Mouse (Mus musculus) layer of hippocampus, postnatal 25 days (tissue): ENCODE data around the gene Hoxb8. TPM values are rescaled to one million over a fixed set of nuclear protein-coding genes. Genes with fewer than 3 reads are reported as not detected.

Experiments used
- DNase-seq, 2 experiments: peaks; one replicate each; pipeline ENCODE4 v3.0.0; 2022; ENCODE audit warnings: mixed read lengths in 2 of 2, low spot score in 1 of 2; ENCODE audit errors: extremely low spot score in 1 of 2
- total RNA-seq, 2 experiments: library from RNA; stranded (reverse); gene quantifications; 2 replicates each; pipeline ENCODE4 v1.2.3; 2021

The Hoxb8 gene
- total RNA-seq, 2 experiments from 2014 or later: not detected

- DNase-seq: no peak
Observed at GRCm38 (mm10) chr11:96297968-96298635, 16.4 kb downstream of the Hoxb8 start.

DNA sequence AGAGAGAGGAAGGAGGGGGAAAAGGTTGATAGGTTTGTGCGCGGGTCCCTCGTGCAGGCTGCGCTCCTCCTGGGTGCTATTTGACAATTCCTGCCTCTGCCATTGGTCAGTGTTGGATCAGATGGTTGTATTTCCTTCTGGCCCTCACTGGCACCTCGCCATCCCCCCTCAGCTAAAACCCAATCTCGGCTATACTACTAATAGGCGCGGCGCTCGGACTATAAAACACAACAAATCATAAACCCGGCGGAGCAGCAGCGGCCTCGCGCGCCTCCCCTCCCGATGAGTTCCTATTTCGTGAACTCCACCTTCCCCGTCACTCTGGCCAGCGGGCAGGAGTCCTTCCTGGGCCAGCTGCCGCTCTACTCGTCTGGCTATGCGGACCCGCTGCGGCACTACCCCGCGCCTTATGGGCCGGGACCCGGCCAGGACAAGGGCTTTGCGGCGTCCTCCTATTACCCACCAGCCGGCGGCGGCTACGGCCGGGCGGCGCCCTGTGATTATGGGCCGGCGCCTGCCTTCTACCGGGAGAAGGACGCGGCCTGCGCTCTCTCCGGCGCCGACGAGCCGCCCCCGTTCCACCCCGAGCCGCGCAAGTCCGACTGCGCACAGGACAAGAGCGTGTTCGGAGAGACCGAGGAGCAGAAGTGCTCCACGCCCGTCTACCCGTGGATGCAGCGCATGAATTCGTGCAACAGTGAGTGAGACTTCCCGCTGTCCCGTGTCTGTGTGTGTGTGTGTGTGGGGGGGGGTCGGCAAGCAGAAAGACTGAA is 17.4 kb downstream of the Hoxb8 start:
- no peak for DNase-seq

DNA sequence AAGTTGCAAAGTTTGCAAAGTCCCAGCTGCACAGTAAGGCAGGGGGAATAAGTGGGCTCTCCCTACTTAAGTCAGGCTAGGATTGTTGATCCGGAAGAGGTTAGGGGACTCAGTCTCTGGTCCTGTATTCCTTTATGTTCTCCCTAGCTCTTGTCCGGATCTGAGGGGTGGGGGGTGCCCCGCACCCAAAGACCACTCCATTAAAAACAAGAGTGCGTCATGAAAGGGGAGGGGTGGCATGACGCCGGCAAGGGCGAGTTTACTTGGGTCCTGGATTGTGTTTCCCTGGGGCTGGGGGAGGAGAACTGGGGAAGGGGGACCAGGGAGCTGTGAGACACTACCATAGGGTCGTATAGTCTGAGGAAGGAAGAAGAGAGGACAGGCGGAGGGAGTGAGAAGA is 18.1 kb downstream of the Hoxb8 start:
- no peak for DNase-seq

DNA sequence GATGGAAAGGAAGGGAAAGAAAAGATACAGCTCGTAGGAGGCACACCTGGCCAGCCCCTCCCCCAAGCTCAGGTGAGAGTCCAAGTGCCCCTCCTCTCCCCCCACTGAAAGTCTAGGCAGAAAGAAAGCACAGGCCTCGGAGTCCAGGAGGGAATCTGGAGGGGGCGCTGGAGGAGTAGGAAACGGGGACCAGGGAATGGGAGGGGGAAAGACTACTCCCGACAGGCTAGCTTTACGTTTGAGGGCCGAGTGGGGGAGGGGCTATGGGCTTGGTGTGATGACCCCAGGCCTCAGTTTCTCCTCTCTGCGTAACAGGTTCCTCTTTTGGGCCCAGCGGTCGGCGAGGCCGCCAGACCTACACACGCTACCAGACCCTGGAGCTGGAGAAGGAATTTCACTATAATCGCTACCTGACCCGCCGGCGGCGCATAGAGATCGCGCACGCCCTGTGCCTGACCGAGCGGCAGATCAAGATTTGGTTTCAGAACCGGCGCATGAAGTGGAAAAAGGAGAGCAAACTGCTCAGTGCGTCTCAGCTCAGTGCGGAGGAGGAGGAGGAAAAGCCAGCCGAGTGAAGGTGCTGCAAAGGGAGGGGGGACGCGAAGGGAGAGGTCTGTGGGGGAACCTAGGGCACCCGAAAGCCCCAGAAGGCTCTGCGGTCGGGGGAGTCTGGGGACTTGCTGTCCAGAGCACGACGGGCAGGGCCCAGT is 18.8 kb downstream of the Hoxb8 start:
- DNase-seq: no peak

GRCm38 (mm10) chr11:96301064-96301431 is 19.3 kb downstream of the Hoxb8 start:
- no peak for DNase-seq

DNA sequence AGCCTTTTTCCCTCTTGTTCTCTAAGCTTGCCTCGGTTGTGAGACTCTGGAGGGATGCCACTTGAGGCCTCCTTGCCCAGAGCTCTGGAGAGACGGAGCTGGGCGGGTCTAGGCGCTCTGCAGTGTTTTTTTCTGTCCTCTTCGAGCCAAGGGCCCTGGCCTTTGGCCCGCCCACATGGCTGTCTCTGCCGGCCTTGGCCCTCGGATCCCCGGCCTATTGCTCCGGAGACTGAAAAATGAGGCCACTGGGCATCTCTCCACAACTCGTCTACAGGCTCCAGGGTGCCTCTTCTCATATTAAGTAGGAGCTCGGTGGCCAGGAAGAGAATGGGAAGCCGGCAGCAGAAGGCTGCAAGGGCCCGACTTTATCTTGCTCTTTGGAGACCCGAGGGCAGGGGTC is 20.1 kb downstream of the Hoxb8 start:
- no peak for DNase-seq

GRCm38 (mm10) chr11:96302381-96303150 is 20.9 kb downstream of the Hoxb8 start:
- no peak for DNase-seq

DNA sequence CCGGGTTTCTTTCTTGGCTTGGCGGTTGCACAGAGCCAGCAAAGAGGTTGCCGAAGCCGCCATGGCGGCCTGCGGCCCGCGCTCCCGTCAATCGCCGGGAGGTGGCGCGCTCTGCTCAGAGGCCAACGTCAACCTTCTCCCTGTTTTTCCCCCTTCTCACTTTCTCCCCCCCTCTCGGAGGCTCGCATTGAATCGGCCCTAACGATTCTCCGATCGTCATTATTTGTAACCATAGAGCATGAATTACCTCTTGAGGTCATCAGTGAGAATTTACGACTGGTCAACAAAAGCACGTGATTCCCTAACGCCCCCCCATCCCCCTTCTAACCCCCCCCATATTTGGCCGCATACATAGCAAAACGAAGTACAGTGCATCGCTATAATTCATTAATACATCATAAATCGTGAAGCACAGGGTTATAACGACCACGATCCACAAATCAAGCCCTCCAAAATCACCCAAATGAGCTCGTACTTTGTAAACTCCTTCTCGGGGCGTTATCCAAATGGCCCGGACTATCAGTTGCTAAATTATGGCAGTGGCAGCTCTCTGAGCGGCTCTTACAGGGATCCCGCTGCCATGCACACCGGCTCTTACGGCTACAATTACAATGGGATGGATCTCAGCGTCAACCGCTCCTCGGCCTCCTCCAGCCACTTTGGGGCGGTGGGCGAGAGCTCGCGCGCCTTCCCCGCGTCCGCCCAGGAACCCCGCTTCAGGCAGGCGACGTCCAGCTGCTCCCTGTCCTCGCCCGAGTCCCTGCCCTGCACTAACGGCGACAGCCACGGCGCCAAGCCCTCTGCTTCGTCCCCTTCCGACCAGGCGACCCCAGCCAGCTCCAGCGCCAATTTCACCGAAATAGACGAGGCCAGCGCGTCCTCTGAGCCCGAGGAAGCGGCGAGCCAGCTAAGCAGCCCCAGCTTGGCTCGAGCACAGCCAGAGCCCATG is 21.7 kb downstream of the Hoxb8 start, which contains the start of gene Hoxb5:
Gene Hoxb5 (plus strand): TSS at position 186 of the 949 bp plus-strand sequence.
- peak in 1 of 2 experiments; percentile 41 for DNase-seq

GRCm38 (mm10) chr11:96304381-96305195 is 22.9 kb downstream of the Hoxb8 start:
- no peak for DNase-seq

GRCm38 (mm10) chr11:96305505-96306182 is 23.9 kb downstream of the Hoxb8 start:
- no peak for DNase-seq

GRCm38 (mm10) chr11:96306183-96306907 is 24.6 kb downstream of the Hoxb8 start:
- DNase-seq: no peak

GRCm38 (mm10) chr11:96306908-96307269 is 25.2 kb downstream of the Hoxb8 start:
- DNase-seq: no peak

DNA sequence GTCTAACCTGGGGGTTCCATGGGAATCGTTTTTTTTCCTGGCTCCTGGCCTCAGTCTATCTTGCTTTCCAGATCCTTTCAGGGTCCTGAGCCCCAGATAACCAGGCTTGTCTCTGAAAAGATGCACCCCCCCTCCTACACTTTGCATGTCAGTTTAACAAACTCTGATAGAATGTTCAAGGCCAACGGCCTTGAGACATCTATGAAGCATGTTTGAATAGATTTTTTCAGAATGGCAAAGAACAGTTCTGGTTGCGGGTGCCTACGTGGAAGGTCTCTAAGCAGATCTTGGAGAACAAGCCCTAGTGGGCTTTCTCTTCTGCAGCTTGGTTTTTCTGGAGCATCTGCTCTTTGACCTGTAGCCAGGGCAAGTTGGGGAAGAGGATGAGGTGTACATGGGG is 27.1 kb downstream of the Hoxb8 start:
- no peak for DNase-seq

GRCm38 (mm10) chr11:96309288-96309687 is 27.6 kb downstream of the Hoxb8 start:
- no peak for DNase-seq

- DNase-seq: no peak
Observed at GRCm38 (mm10) chr11:96310183-96310938, 28.7 kb downstream of the Hoxb8 start.

- DNase-seq: no peak
Observed at GRCm38 (mm10) chr11:96311097-96311496, 29.4 kb downstream of the Hoxb8 start.
